Mouse (Mus musculus): ENCODE measurements around the gene Calm2. TPM values are rescaled to one million over a fixed set of nuclear protein-coding genes. Genes with fewer than 3 reads are reported as not detected.

Gene Calm2
- total and polyA plus RNA-seq, 3 experiments, result 203 to 604 (median 546) TPM

GRCm38 (mm10) chr17:87387068-87387467 is 59.7 kb downstream of the Calm2 start:
- Histone ChIP-seq H3K9me3 (replicated peaks; ENCODE audit: low read length) (no peaks in the 10 kb centered on the region), H3K4me2 (ENCODE audit: insufficient read depth, low read depth, poor library complexity, severe bottlenecking) (no peak overlapping the region), H3K9ac (ENCODE audit: insufficient read depth, low read depth) (no peak overlapping the region), H3K27me3 (replicated peaks) (no peaks in the 10 kb centered on the region), H3K27ac (ENCODE audit: insufficient read depth, low read depth) (no peak overlapping the region), H3K4me3 (replicated peaks in 1 of 3; ENCODE audit: low read depth in 2 of 3, low read length in 2 of 3, poor library complexity in 1 of 3) (no peak overlapping the region), H3K36me3 (replicated peaks in 1 of 2; ENCODE audit: control insufficient read depth in 1 of 2, insufficient read depth in 1 of 2, low read length in 1 of 2) (no peaks in the 10 kb centered on the region), H3K4me1 (ENCODE audit: control insufficient read depth in 1 of 2, insufficient read depth in 2 of 2) (peaks cover 12 to 33% of the 10 kb centered on the region in 2 experiments), H3K79me2 (replicated peaks; ENCODE audit: control insufficient read depth, extremely low read depth, insufficient read depth, poor library complexity, severe bottlenecking) (no peaks in the 10 kb centered on the region)
- TF ChIP-seq MEF2A (IDR thresholded peaks at IDR 0.05; ENCODE audit: borderline replicate concordance, low read depth, low read length), result 0 out of 2 replicates have a peak, but pooled peaks have one; percentile 30
- no peak for TF ChIP-seq NRF1 (IDR thresholded peaks at IDR 0.05; ENCODE audit: low read depth, low read length)
- TF ChIP-seq MAZ (IDR thresholded peaks at IDR 0.05; ENCODE audit: low read depth, low read length), result 0 out of 2 replicates have a peak, but pooled peaks have one; percentile 70
- peak; percentile 64 for TF ChIP-seq BHLHE40 (IDR thresholded peaks at IDR 0.05; ENCODE audit: low read depth, low read length)
- TF ChIP-seq MXI1 (IDR thresholded peaks at IDR 0.05; ENCODE audit: low read depth, low read length), result peak; percentile 43; the same call in 1 of the 2 replicates
- no peak for TF ChIP-seq POLR2A (IDR thresholded peaks at IDR 0.05; ENCODE audit: low read depth, low read length)
- TF ChIP-seq NELFE (IDR thresholded peaks at IDR 0.05; ENCODE audit: low read depth, low read length), result no peak
- TF ChIP-seq MAX (IDR thresholded peaks at IDR 0.05; ENCODE audit: low read length), result peak; percentile 83
- TF ChIP-seq TCF12 (IDR thresholded peaks at IDR 0.05; ENCODE audit: low read depth, low read length), result peak; percentile 63
- peak; percentile 67 for TF ChIP-seq ETS1 (conservative IDR thresholded peaks at IDR 0.05; ENCODE audit: low read depth, low read length)
- TF ChIP-seq JUND (conservative IDR thresholded peaks at IDR 0.05; ENCODE audit: low read depth, low read length), result no peak
- TF ChIP-seq EP300 (IDR thresholded peaks at IDR 0.05; ENCODE audit: low read length), result peak; percentile 56
- in situ Hi-C loops (cut with MboI; ENCODE audit: low pct_ligation_motif_present, low pct_unique_long_range_greater_than_20kb, low sequenced_read_pairs) (no loop called here), dilution Hi-C loops (cut with MboI; ENCODE audit: extremely low pct_ligation_motif_present, extremely low pct_unique_long_range_greater_than_20kb, low sequenced_read_pairs) (no loop called here)
- DNase-seq (ENCODE audit: extremely low read depth), result peak; percentile 74

GRCm38 (mm10) chr17:87385835-87386234 is 60.9 kb downstream of the Calm2 start:
- no peak for TF ChIP-seq CHD1 (IDR thresholded peaks at IDR 0.05; ENCODE audit: low read depth, low read length)

More at GRCm38 (mm10) chr17:87385835-87386234, 60.9 kb downstream of the Calm2 start:
- Histone ChIP-seq H3K36me3 (replicated peaks in 1 of 2; ENCODE audit: control insufficient read depth in 1 of 2, insufficient read depth in 1 of 2, low read length in 1 of 2) (no peaks in the 10 kb centered on the region), H3K4me3 (replicated peaks in 1 of 3; ENCODE audit: low read depth in 2 of 3, low read length in 2 of 3, poor library complexity in 1 of 3) (no peak overlapping the region), H3K79me2 (replicated peaks; ENCODE audit: control insufficient read depth, extremely low read depth, insufficient read depth, poor library complexity, severe bottlenecking) (no peaks in the 10 kb centered on the region), H3K27ac (ENCODE audit: insufficient read depth, low read depth) (no peak overlapping the region), H3K9me3 (replicated peaks; ENCODE audit: low read length) (no peaks in the 10 kb centered on the region), H3K9ac (ENCODE audit: insufficient read depth, low read depth) (no peak overlapping the region), H3K27me3 (replicated peaks) (no peaks in the 10 kb centered on the region), H3K4me2 (ENCODE audit: insufficient read depth, low read depth, poor library complexity, severe bottlenecking) (no peak overlapping the region), H3K4me1 (ENCODE audit: control insufficient read depth in 1 of 2, insufficient read depth in 2 of 2) (peaks cover 12 to 37% of the 10 kb centered on the region in 2 experiments)
- DNase-seq (ENCODE audit: extremely low read depth), result no peak
- in situ Hi-C loops (cut with MboI; ENCODE audit: low pct_ligation_motif_present, low pct_unique_long_range_greater_than_20kb, low sequenced_read_pairs) (no loop called here), dilution Hi-C loops (cut with MboI; ENCODE audit: extremely low pct_ligation_motif_present, extremely low pct_unique_long_range_greater_than_20kb, low sequenced_read_pairs) (no loop called here)

Other genes starting within 250 kb of the Calm2 start
- 39.1 and 42.5 TPM in 2 replicates for gene Mcfd2, start 181.0 kb downstream of the Calm2 start, total RNA-seq (2012; rRNA removed)
- 39.1 and 41.9 TPM in 2 replicates for gene Mcfd2, start 181.0 kb downstream of the Calm2 start, total RNA-seq (2014; rRNA removed)
- gene Mcfd2, start 181.0 kb downstream of the Calm2 start, polyA plus RNA-seq (2012; ENCODE audit: insufficient read length, low read depth), result 24.7 and 26.0 TPM in 2 replicates
- 11.2 and 12.8 TPM in 2 replicates for gene Ttc7, start 164.0 kb downstream of the Calm2 start, total RNA-seq (2012; rRNA removed)
- gene Ttc7, start 164.0 kb downstream of the Calm2 start, total RNA-seq (2014; rRNA removed), result 5.8 and 6.2 TPM in 2 replicates
- gene Ttc7, start 164.0 kb downstream of the Calm2 start, polyA plus RNA-seq (2012; ENCODE audit: insufficient read length, low read depth), result 16.0 and 16.4 TPM in 2 replicates
- not detected in 2 replicates for gene Stpg4, start 19.2 kb downstream of the Calm2 start, total RNA-seq (2012; rRNA removed)
- not detected in 2 replicates for gene Stpg4, start 19.2 kb downstream of the Calm2 start, total RNA-seq (2014; rRNA removed)
- not detected in 2 replicates for gene Stpg4, start 19.2 kb downstream of the Calm2 start, polyA plus RNA-seq (2012; ENCODE audit: insufficient read length, low read depth)
- 5.0 and 13.4 TPM in 2 replicates for gene Epcam, start 189.0 kb upstream of the Calm2 start, total RNA-seq (2012; rRNA removed)
- 1.4 and 1.9 TPM in 2 replicates for gene Epcam, start 189.0 kb upstream of the Calm2 start, total RNA-seq (2014; rRNA removed)
- gene Epcam, start 189.0 kb upstream of the Calm2 start, polyA plus RNA-seq (2012; ENCODE audit: insufficient read length, low read depth), result 1.9 TPM in 2 replicates
- 34.8 and 37.0 TPM in 2 replicates for gene Msh2, start 225.4 kb upstream of the Calm2 start, total RNA-seq (2012; rRNA removed)
- gene Msh2, start 225.4 kb upstream of the Calm2 start, total RNA-seq (2014; rRNA removed), result 47.0 and 47.5 TPM in 2 replicates
- 45.8 and 48.2 TPM in 2 replicates for gene Msh2, start 225.4 kb upstream of the Calm2 start, polyA plus RNA-seq (2012; ENCODE audit: insufficient read length, low read depth)